Mouse (Mus musculus): ENCODE results near the gene Olr1.
"Not testable (repeated sequence)": the region's sequence is repeated elsewhere in the genome, so short reads cannot be mapped to it uniquely, and the experiment has no call there.

Olr1 gene

GRCm38 (mm10) chr6:129512868-129513267 lies 5.9 kb upstream of the Olr1 start:
- no peak for DNase-seq (ENCODE audit: low spot score in 2 of 2)

DNA sequence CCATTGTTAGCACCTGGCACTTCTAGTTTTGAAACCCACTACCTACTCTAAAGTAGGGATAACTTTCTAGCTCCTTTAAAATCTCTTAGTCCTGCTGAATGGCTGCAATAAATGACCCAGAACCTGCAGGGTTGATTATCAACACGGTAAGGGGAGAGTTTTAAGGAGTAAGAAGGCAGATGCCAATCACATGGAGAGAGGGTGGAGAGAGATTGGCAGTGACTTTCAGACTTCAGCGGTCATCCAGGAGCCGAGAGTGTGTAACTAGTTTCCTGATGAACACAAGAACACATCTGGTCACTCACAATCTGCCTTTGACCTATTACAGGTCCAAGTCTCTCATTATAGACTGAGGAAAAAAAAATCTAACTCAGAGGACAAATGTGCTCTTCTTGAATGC lies 5.4 kb upstream of the Olr1 start, which contains the start of gene Tmem52b:
Gene Tmem52b, plus strand, starts transcription at position 189 of the 400 bp plus-strand sequence.
- no peak for DNase-seq (ENCODE audit: low spot score in 2 of 2)

DNA sequence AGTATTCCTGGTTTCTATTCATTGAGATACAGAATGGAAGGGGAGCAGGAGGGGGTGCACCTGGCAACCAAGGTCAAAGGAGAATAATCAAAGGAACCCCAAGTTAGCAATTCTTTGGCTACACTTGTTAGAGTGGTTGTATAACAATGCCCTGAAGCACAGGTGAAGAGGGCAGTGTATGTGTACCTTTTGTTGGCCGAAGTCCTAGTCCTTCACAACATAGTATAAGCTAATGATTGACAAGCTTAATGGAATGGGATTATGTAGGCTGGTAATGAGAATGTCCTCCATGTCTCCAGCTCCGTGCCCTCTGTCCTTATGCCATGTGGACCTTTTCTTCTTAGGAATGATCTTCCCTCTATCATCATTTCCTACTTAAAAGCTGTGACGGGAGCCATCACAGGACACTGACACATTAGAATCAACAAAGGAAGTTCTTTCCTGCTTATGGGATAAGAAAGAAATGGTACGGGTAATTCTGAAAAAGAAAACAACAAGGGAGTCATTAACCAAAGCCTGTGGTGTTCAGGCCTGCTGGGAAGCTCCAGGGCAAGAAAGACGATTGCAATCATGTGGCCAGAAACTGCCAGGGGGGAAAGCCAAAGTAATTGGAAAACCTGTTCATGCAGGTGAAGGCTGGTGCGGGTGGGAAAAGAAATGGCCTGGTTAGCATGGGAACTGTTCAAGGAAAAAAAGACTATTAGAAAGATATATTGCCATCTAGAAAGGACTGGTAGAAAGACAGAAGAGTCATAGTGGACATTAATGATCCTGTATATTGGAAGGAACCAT lies 3.4 kb upstream of the Olr1 start:
- no peak for DNase-seq (ENCODE audit: low spot score in 2 of 2)

DNA sequence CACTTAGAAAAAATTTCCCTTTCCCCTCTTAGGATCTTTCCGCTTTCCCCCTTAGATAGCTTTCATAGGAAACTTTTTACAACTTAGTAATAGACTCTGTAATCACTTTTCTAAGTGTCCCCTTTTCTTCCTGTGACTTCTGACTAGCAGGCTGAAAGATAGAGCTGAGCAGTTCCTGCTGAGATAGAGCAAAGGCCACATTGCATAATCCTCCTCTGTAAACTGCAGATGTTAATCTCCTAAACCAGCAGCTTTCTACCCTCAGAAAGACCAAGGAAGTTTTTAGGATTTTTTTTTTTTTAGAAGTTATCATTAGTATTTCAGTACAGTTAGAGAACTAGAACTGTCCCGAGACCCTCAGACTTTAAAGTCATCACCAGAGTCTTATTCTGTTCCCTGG lies 3.5 kb downstream of the Olr1 start:
- no peak for DNase-seq (ENCODE audit: low spot score in 2 of 2)

- DNase-seq (ENCODE audit: low spot score in 2 of 2): not testable (repeated sequence)
Measured at GRCm38 (mm10) chr6:129499516-129499915, 7.4 kb downstream of the Olr1 start.

DNA sequence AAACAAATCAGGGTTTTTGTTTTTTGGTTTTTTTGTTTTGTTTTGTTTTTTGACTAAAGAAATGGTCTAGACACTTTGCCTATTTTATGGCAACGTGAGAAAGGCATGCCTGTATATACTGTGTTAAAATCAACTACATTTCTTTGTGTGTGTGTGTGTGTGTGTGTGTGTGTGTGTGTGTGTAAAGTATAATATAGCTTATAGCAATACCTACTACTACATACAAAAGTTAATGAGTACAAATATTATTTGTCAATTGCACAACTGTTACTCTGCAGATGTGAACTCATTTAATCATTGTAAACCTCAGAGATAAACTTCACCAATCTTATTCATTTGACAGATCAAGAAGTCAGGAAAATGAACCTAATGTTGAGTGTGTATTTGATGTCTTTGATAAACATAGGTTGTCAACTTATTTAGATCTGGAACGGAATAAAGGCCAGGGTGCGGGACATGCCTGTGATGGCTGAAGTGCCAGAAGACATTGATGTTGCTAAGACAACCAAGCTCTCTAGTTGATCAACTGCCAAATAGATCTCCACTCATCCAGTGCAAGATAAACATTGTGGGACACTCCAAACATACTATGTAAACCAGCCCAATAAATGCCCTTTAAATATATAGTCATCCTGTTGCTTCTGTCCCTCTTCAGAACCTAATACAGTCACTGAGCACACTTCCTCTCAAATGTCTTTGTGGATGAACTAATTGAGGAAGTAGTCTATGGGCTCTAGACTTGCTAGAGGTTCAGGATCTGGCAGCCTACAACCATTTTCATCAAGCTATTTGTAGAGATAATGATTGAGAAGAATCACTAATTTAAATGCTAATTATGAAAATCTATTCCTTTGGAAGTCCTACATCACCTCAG lies 9.4 kb downstream of the Olr1 start:
- DNase-seq (ENCODE audit: low spot score in 2 of 2): no peak

DNA sequence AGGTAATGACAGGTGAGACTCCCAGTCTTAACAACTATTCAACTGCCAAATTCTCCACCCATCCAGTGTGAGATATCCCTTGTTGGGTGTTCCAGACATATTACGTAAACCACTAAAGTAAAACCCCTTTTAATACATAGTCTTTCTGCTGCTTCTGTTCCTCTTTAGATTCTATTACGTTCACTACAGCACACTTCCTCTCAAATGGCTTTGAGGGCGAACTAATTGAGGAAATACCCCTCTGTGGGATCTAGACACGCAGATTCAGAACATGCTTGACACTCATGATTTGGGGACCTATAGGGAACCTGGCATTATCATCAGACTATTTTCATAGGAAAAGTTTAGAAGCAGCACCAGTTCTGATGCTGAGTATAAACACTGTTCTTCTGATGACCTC lies 12.0 kb downstream of the Olr1 start:
- DNase-seq (ENCODE audit: low spot score in 2 of 2): no peak

GRCm38 (mm10) chr6:129480089-129480958 lies 26.6 kb downstream of the Olr1 start:
- no peak for DNase-seq (ENCODE audit: low spot score in 2 of 2)

DNA sequence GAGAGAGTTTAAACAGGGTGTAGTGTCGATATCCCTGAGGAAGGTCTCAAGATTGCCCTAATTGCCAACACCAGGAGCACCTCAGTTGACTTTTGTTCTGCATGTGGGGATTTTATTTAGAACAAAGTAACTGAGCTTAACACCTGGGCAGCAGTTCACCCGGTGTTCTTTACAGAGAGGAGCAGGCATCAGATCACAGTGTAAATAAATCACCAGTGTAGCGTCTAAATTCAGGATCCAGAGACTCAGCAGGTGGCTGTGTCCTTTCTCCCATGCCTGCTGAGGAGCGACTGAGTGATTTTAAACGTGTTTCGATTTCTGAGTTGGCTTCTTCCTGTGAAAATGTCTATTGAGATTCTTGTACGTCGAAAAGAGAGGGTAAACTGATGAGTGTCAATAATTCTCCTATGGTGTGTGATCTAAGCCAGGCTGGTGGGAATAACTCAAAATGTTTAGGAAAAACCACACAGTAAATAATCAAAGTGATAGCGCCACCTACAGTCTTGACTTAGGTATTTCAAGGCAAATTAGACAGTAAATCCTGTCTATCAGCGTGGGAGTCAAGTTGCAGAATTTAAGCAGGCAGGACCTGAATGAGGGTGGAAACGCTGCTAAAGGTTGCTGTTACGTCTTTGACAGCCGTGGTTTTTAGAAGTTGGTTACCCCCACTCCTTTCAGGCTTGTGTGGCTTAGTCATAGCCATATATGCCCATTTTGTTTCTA lies 30.4 kb downstream of the Olr1 start:
- DNase-seq (ENCODE audit: low spot score in 2 of 2): no peak

GRCm38 (mm10) chr6:129472627-129473026 lies 34.3 kb downstream of the Olr1 start:
- DNase-seq (ENCODE audit: low spot score in 2 of 2): no peak

- no peak for DNase-seq (ENCODE audit: low spot score in 2 of 2)
Measured at GRCm38 (mm10) chr6:129471386-129471785, 35.6 kb downstream of the Olr1 start.

DNA sequence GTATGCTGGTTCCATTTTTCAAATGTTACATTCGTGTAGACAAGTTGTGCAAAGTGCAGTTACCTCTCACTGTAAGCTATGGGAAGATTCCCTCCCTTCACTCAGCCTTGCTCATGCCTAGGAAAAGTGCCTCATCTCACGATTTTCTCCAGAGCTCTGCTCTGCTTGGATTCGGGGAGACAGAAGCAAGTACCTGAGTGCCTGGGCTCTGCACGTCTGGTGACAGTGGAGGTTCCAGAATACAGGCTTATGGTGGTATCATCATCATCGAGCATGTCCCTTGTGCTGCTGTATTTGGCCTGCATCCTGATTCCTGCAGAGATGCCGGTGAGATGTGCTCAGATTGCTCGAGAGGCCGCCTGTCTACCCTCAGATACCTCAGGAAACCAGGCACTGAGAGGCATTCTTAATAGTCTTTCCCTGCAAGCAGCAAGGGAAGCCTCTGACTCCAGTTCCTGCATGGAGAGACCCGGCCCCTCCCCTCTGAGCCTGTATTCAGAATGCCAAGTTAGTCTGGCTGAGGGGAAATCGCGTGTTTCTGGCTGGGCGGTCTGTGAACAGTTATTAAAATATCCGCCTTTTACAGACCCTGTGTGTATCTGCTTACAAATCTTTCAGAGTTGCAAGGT lies 55.4 kb downstream of the Olr1 start, which contains the start of gene Clec1a:
Gene Clec1a, minus strand, starts transcription at position 590 of the 629 bp plus-strand sequence.
- DNase-seq (ENCODE audit: low spot score in 2 of 2): peak in 1 of 2 experiments; percentile 6

- no peak for DNase-seq (ENCODE audit: low spot score in 2 of 2)
Measured at GRCm38 (mm10) chr6:129449743-129450142, 57.2 kb downstream of the Olr1 start.

DNA sequence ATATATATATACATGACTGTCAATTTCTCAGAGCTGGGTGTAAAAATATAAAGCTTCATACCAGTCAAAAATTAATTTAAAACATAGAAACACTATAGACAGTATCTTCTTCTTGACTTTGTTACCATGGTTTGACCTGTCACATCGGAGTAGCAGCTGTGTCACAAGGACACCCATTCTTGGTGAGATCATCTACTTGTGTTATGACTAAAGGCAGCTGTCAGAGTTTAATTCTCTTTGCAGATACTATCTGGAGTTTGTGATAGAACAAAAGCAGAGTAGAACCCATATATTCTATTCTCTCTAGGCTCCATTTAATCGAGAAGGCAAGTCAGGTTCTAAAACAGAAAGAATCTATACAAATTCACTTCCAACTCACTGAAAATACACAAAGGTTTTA lies 68.9 kb downstream of the Olr1 start:
- DNase-seq (ENCODE audit: low spot score in 2 of 2): no peak

- DNase-seq (ENCODE audit: low spot score in 2 of 2): no peak
Measured at GRCm38 (mm10) chr6:129436025-129436424, 70.9 kb downstream of the Olr1 start.
